Mouse (Mus musculus) thymus, postnatal 10 days (tissue): ENCODE results near the gene Lpo.

Experiments used
- DNase-seq, 2 experiments: peaks; one replicate each; pipeline ENCODE4 v3.0.0; 2021; ENCODE audit warnings: low spot score in 2 of 2

Lpo gene

GRCm38 (mm10) chr11:87805448-87805847, 22.6 kb downstream of the Lpo start:
- DNase-seq, result peak in 1 of 2 experiments; percentile 48

- no peak for DNase-seq
Measured at GRCm38 (mm10) chr11:87802621-87803020, 25.5 kb downstream of the Lpo start.

GRCm38 (mm10) chr11:87801711-87802275, 26.3 kb downstream of the Lpo start:
- DNase-seq, result no peak

GRCm38 (mm10) chr11:87793460-87793859, 34.6 kb downstream of the Lpo start, which contains the start of gene Mpo:
Mpo (plus strand) TSS chr11:87793581.
- DNase-seq, result no peak

- no peak for DNase-seq
Measured at GRCm38 (mm10) chr11:87790088-87790487, 38.0 kb downstream of the Lpo start.

GRCm38 (mm10) chr11:87780130-87780529, 48.0 kb downstream of the Lpo start:
- no peak for DNase-seq

GRCm38 (mm10) chr11:87779392-87779791, 48.7 kb downstream of the Lpo start:
- no peak for DNase-seq

- no peak for DNase-seq
Measured at GRCm38 (mm10) chr11:87778915-87779314, 49.2 kb downstream of the Lpo start.

- no peak for DNase-seq
Measured at GRCm38 (mm10) chr11:87778100-87778765, 49.9 kb downstream of the Lpo start.

- DNase-seq, result no peak
Measured at GRCm38 (mm10) chr11:87772354-87772753, 55.7 kb downstream of the Lpo start.

- peak; percentile 57 to 94 for DNase-seq
Measured at GRCm38 (mm10) chr11:87770989-87771388, 57.1 kb downstream of the Lpo start.

- no peak for DNase-seq
Measured at GRCm38 (mm10) chr11:87768745-87769144, 59.3 kb downstream of the Lpo start.

- no peak for DNase-seq
Measured at GRCm38 (mm10) chr11:87763988-87764876, 63.9 kb downstream of the Lpo start.

GRCm38 (mm10) chr11:87763511-87763987, 64.5 kb downstream of the Lpo start:
- no peak for DNase-seq

GRCm38 (mm10) chr11:87762702-87763385, 65.2 kb downstream of the Lpo start:
- DNase-seq, result no peak

GRCm38 (mm10) chr11:87761806-87762701, 66.0 kb downstream of the Lpo start:
- DNase-seq, result no peak

GRCm38 (mm10) chr11:87761181-87761721, 66.8 kb downstream of the Lpo start:
- no peak for DNase-seq

GRCm38 (mm10) chr11:87760301-87761081, 67.6 kb downstream of the Lpo start, which contains the start of gene Tspoap1:
Tspoap1 (plus strand) TSS chr11:87760541.
- DNase-seq, result peak; percentile 54 to 58

- DNase-seq, result peak; percentile 84 to 90
Measured at GRCm38 (mm10) chr11:87759609-87760005, 68.5 kb downstream of the Lpo start.
